Mouse (Mus musculus) kidney, adult 2 months (tissue): ENCODE results near the gene Ripor3.

Experiments used
- CTCF ChIP-seq: fragments of 200-500 bp; conservative IDR thresholded peaks from 2 replicates; pipeline ENCODE4 v1.5.1; 2011; ENCODE audit warnings: low read depth, mild to moderate bottlenecking, control low read depth, low read length, moderate library complexity, mixed read lengths; ENCODE audit not compliant: insufficient read depth, insufficient read length
- POLR2A ChIP-seq: fragments of 200-500 bp; IDR thresholded peaks from one replicate; pipeline ENCODE4 v1.6.1; 2011; ENCODE audit warnings: low read depth, low read length, control low read depth

GRCm38 (mm10) chr2:167941320-167941719, 69.1 kb downstream of the Ripor3 start:
- TF ChIP-seq POLR2A (no peak), CTCF (no peak)
